Mouse (Mus musculus): ENCODE results near the gene Trim16. TPM values are rescaled to one million over a fixed set of nuclear protein-coding genes. Genes with fewer than 3 reads are reported as not detected.

Trim16 gene
- polyA plus RNA-seq, 1 experiment from 2014 or later, result 23.2 TPM

DNA sequence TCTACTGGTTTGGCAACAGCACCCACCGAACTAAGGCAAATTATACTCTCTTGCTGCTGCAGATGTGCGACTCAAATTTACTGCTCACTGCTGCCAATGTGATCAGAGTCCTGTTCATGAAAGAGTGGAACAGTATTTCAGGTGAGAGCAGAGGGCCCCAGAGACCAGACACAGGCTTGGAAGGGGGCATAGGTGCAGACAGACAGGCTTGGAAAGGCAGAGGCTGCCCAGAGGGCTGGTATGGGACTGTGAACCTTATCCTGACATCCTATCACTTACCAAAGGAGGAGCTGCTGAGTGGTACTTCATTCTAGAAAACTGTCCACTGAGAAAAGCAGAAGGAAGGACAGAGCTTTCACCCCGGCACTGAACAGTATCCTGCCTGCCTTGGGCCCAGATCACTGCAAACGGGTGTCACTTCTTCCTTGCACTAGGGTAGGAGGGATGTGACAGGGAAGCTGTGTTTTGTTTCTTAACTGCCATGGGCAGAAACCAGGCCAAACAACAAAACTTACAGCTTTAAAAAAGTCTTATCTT, 27.7 kb downstream of the Trim16 start:
- no peaks in the 10 kb centered on the region for H3K9me3 ChIP-seq (ENCODE audit: control insufficient read depth, low read length)
- no peaks in the 10 kb centered on the region for H3K27me3 ChIP-seq (ENCODE audit: control insufficient read depth, insufficient read depth, low read depth, low read length)
- WGBS, result 55% methylated on average over 4 of the region's 4 CpGs
- H3K4me2 ChIP-seq (ENCODE audit: low read depth, low read length), result no peak overlapping the region
- no peak for ATAC-seq (ENCODE audit: low read depth)
- H3K27ac ChIP-seq (ENCODE audit: low read length), result no peak overlapping the region
- H3K4me3 ChIP-seq (ENCODE audit: low read length), result no peak overlapping the region
- no peaks in the 10 kb centered on the region for H3K36me3 ChIP-seq (ENCODE audit: control insufficient read depth, insufficient read depth, low read length)
- H3K4me1 ChIP-seq (replicated peaks; ENCODE audit: control insufficient read depth, insufficient read depth, low read length), result peaks cover 4% of the 10 kb centered on the region; the same call in 1 of the 2 replicates
- H3K9ac ChIP-seq (ENCODE audit: low read length), result no peak overlapping the region

- no peak overlapping the region for H3K4me2 ChIP-seq (ENCODE audit: low read depth, low read length)
- no peak overlapping the region for H3K4me3 ChIP-seq (ENCODE audit: low read length)
- H3K4me1 ChIP-seq (replicated peaks; ENCODE audit: control insufficient read depth, insufficient read depth, low read length), result peaks cover 4% of the 10 kb centered on the region; the same call in 1 of the 2 replicates
- no peak overlapping the region for H3K27ac ChIP-seq (ENCODE audit: low read length)
- ATAC-seq (ENCODE audit: low read depth), result no peak
- H3K9me3 ChIP-seq (ENCODE audit: control insufficient read depth, low read length), result no peaks in the 10 kb centered on the region
- no peaks in the 10 kb centered on the region for H3K27me3 ChIP-seq (ENCODE audit: control insufficient read depth, insufficient read depth, low read depth, low read length)
- H3K36me3 ChIP-seq (ENCODE audit: control insufficient read depth, insufficient read depth, low read length), result no peaks in the 10 kb centered on the region
- H3K9ac ChIP-seq (ENCODE audit: low read length), result no peak overlapping the region
- 48% methylated on average over 2 of the region's 2 CpGs for WGBS
Observed at GRCm38 (mm10) chr11:62848301-62848700, 28.3 kb downstream of the Trim16 start.

DNA sequence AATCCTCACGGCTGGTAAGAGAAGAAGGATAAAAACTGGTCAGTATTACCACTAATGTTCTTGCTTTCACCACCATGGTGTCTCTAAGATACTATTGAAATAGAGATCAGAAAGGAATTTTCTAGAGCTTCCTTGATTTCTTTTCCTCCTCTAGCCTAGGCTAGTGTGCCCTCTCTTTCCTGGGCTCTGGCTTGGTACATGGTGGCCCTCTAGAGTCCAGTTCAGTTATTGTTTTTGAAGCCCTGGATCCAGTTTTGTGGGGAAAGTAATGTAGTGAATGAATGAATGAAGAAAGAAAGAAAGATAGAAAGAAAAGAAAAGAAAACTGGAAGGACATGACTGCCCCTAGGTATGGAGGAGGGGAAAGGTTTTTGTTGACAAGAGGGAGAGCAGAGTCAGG, 31.2 kb downstream of the Trim16 start:
- H3K4me3 ChIP-seq (ENCODE audit: low read length), result no peak overlapping the region
- H3K27ac ChIP-seq (ENCODE audit: low read length), result no peak overlapping the region
- H3K4me1 ChIP-seq (replicated peaks; ENCODE audit: control insufficient read depth, insufficient read depth, low read length), result peaks cover 4% of the 10 kb centered on the region; the same call in 1 of the 2 replicates
- H3K4me2 ChIP-seq (ENCODE audit: low read depth, low read length), result no peak overlapping the region
- H3K36me3 ChIP-seq (ENCODE audit: control insufficient read depth, insufficient read depth, low read length), result no peaks in the 10 kb centered on the region
- H3K9me3 ChIP-seq (ENCODE audit: control insufficient read depth, low read length), result no peaks in the 10 kb centered on the region
- no peaks in the 10 kb centered on the region for H3K27me3 ChIP-seq (ENCODE audit: control insufficient read depth, insufficient read depth, low read depth, low read length)
- no peak overlapping the region for H3K9ac ChIP-seq (ENCODE audit: low read length)
- no peak for ATAC-seq (ENCODE audit: low read depth)
- WGBS, result 77% methylated on average over 1 of the region's 1 CpGs

- no peaks in the 10 kb centered on the region for H3K36me3 ChIP-seq (ENCODE audit: control insufficient read depth, insufficient read depth, low read length)
- WGBS, result 66% methylated on average over 6 of the region's 6 CpGs
- no peak for ATAC-seq (ENCODE audit: low read depth)
Observed at GRCm38 (mm10) chr11:62853334-62853733, 33.3 kb downstream of the Trim16 start.

GRCm38 (mm10) chr11:62865562-62865961, 45.5 kb downstream of the Trim16 start:
- Histone ChIP-seq H3K4me3 (ENCODE audit: low read length) (no peak overlapping the region), H3K36me3 (ENCODE audit: control insufficient read depth, insufficient read depth, low read length) (no peaks in the 10 kb centered on the region), H3K4me1 (replicated peaks; ENCODE audit: control insufficient read depth, insufficient read depth, low read length) (no peaks in the 10 kb centered on the region), H3K4me2 (ENCODE audit: low read depth, low read length) (no peak overlapping the region), H3K9me3 (ENCODE audit: control insufficient read depth, low read length) (no peaks in the 10 kb centered on the region), H3K9ac (ENCODE audit: low read length) (no peak overlapping the region), H3K27me3 (ENCODE audit: control insufficient read depth, insufficient read depth, low read depth, low read length) (no peaks in the 10 kb centered on the region), H3K27ac (ENCODE audit: low read length) (no peak overlapping the region)
- WGBS, result 66% methylated on average over 4 of the region's 4 CpGs
- no peak for ATAC-seq (ENCODE audit: low read depth)

More at GRCm38 (mm10) chr11:62853334-62853733, 33.3 kb downstream of the Trim16 start:
- H3K4me2 ChIP-seq (ENCODE audit: low read depth, low read length), result no peak overlapping the region
- no peaks in the 10 kb centered on the region for H3K9me3 ChIP-seq (ENCODE audit: control insufficient read depth, low read length)
- H3K27ac ChIP-seq (ENCODE audit: low read length), result no peak overlapping the region
- no peaks in the 10 kb centered on the region for H3K4me1 ChIP-seq (replicated peaks; ENCODE audit: control insufficient read depth, insufficient read depth, low read length)
- no peak overlapping the region for H3K9ac ChIP-seq (ENCODE audit: low read length)
- H3K4me3 ChIP-seq (ENCODE audit: low read length), result no peak overlapping the region
- no peaks in the 10 kb centered on the region for H3K27me3 ChIP-seq (ENCODE audit: control insufficient read depth, insufficient read depth, low read depth, low read length)

- Histone ChIP-seq H3K4me3 (ENCODE audit: low read length) (no peak overlapping the region), H3K36me3 (ENCODE audit: control insufficient read depth, insufficient read depth, low read length) (no peaks in the 10 kb centered on the region), H3K27me3 (ENCODE audit: control insufficient read depth, insufficient read depth, low read depth, low read length) (no peaks in the 10 kb centered on the region), H3K9me3 (ENCODE audit: control insufficient read depth, low read length) (no peaks in the 10 kb centered on the region), H3K4me1 (replicated peaks; ENCODE audit: control insufficient read depth, insufficient read depth, low read length) (no peaks in the 10 kb centered on the region), H3K4me2 (ENCODE audit: low read depth, low read length) (no peak overlapping the region), H3K27ac (ENCODE audit: low read length) (no peak overlapping the region), H3K9ac (ENCODE audit: low read length) (no peak overlapping the region)
- 77% methylated on average over 7 of the region's 7 CpGs for WGBS
- no peak for ATAC-seq (ENCODE audit: low read depth)
Observed at GRCm38 (mm10) chr11:62866685-62867084, 46.7 kb downstream of the Trim16 start.

GRCm38 (mm10) chr11:62869201-62869600, 49.2 kb downstream of the Trim16 start:
- Histone ChIP-seq H3K9ac (ENCODE audit: low read length) (no peak overlapping the region), H3K4me2 (ENCODE audit: low read depth, low read length) (no peak overlapping the region), H3K9me3 (ENCODE audit: control insufficient read depth, low read length) (no peaks in the 10 kb centered on the region), H3K4me1 (replicated peaks; ENCODE audit: control insufficient read depth, insufficient read depth, low read length) (no peaks in the 10 kb centered on the region), H3K36me3 (ENCODE audit: control insufficient read depth, insufficient read depth, low read length) (no peaks in the 10 kb centered on the region), H3K27ac (ENCODE audit: low read length) (no peak overlapping the region), H3K27me3 (ENCODE audit: control insufficient read depth, insufficient read depth, low read depth, low read length) (no peaks in the 10 kb centered on the region), H3K4me3 (ENCODE audit: low read length) (no peak overlapping the region)
- no peak for ATAC-seq (ENCODE audit: low read depth)
- 68% methylated on average over 5 of the region's 5 CpGs for WGBS

- Histone ChIP-seq H3K36me3 (ENCODE audit: control insufficient read depth, insufficient read depth, low read length) (no peaks in the 10 kb centered on the region), H3K27me3 (ENCODE audit: control insufficient read depth, insufficient read depth, low read depth, low read length) (no peaks in the 10 kb centered on the region), H3K9ac (ENCODE audit: low read length) (no peak overlapping the region), H3K4me2 (ENCODE audit: low read depth, low read length) (no peak overlapping the region), H3K27ac (ENCODE audit: low read length) (no peak overlapping the region), H3K9me3 (ENCODE audit: control insufficient read depth, low read length) (no peaks in the 10 kb centered on the region), H3K4me3 (ENCODE audit: low read length) (no peak overlapping the region), H3K4me1 (replicated peaks; ENCODE audit: control insufficient read depth, insufficient read depth, low read length) (no peaks in the 10 kb centered on the region)
- 75% methylated on average over 8 of the region's 8 CpGs for WGBS
- no peak for ATAC-seq (ENCODE audit: low read depth)
Observed at GRCm38 (mm10) chr11:62869715-62870371, 49.8 kb downstream of the Trim16 start.

GRCm38 (mm10) chr11:62873479-62873878, 53.4 kb downstream of the Trim16 start:
- Histone ChIP-seq H3K36me3 (ENCODE audit: control insufficient read depth, insufficient read depth, low read length) (no peaks in the 10 kb centered on the region), H3K9ac (ENCODE audit: low read length) (no peak overlapping the region), H3K27me3 (ENCODE audit: control insufficient read depth, insufficient read depth, low read depth, low read length) (no peaks in the 10 kb centered on the region), H3K4me2 (ENCODE audit: low read depth, low read length) (no peak overlapping the region), H3K4me3 (ENCODE audit: low read length) (no peak overlapping the region), H3K27ac (ENCODE audit: low read length) (no peak overlapping the region), H3K9me3 (ENCODE audit: control insufficient read depth, low read length) (no peaks in the 10 kb centered on the region), H3K4me1 (replicated peaks; ENCODE audit: control insufficient read depth, insufficient read depth, low read length) (no peaks in the 10 kb centered on the region)
- no peak for ATAC-seq (ENCODE audit: low read depth)
- 66% methylated on average over 9 of the region's 9 CpGs for WGBS

All from lung, embryonic 16.5 days (tissue).